Mouse (Mus musculus) cerebellum, postnatal 36 days (tissue): ENCODE measurements around the gene Gm28308.

Experiments
- DNase-seq, 2 experiments: peaks; one replicate each; pipeline ENCODE4 v3.0.0; 2021 to 2022; ENCODE audit warnings: mixed read lengths in 2 of 2

Gene Gm28308

DNA sequence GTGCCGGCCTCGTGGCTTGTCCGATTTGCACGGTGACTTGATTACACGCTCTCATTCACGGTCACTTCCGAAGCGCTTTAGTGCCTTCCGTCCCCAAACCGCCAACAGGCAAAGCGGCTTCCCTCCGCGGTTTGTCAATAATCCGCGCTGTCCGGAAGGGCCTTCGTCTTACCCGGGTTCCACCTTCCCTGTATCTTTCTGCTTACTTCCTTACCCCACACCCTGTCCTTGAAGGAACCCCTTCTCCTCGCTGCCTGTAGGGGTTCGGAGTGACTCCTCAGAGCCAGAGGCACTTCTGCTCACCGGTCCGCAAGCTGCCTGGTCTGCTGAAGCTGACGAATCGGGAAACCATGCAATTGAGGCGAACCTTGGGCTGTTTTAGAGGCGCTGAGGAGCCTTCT lies 33.3 kb upstream of the Gm28308 start:
- no peak for DNase-seq

DNA sequence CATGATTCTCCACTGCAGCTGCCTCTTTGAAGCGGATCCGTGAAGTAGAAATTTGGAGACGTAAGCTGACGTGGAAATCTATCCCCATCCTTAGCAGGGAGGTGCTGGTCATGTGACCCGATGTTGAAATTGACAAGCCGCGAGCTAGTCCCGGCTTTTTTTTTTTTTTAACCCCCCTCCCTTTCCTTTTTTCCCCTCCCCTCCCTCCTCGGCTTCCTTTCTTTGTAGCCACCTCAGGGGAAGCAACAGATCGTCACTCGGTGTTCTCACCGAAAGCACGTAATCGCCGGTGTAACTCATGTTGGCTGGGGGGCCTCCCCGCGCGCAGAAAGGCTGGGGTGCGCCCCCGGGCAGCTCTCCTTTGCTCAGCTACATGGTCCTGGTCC lies 32.6 kb upstream of the Gm28308 start, which contains the start of gene Hoxa11:
TSS of gene Hoxa11 (minus strand) at position 54 of the 386 bp plus-strand sequence.
- DNase-seq = no peak

DNA sequence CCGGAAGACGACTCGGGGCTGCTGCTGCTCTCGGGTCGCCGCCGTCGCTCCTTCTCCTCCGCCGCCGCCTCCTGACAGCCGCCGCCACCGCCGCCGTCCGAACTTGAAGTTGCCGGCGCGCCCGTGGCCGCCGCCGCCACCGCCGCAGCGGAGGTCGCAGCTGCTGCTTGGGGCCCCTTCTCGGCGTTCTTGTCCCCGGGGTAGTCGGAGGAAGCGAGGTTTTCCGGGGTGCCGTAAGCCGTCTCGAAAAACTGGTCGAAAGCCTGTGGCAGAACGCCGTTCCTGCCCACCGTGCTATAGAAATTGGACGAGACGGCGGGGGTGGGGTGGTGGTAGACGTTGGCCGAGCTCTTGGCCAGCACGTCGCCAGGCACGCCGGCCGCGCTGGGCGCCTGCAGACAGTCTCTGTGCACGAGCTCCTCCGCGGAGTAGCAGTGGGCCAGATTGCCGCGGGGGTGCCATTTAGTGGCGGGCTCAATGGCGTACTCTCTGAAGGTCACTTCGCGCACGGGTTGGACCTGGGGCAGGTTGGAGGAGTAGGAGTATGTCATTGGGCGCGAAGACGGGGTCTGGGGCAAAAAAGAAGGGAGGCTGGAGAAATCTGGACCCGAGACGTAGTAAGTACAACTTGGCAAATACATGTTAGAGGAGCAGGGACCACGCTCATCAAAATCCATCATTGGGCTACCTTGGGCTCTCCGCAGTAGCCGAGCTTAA lies 32.1 kb upstream of the Gm28308 start:
- no peak for DNase-seq

DNA sequence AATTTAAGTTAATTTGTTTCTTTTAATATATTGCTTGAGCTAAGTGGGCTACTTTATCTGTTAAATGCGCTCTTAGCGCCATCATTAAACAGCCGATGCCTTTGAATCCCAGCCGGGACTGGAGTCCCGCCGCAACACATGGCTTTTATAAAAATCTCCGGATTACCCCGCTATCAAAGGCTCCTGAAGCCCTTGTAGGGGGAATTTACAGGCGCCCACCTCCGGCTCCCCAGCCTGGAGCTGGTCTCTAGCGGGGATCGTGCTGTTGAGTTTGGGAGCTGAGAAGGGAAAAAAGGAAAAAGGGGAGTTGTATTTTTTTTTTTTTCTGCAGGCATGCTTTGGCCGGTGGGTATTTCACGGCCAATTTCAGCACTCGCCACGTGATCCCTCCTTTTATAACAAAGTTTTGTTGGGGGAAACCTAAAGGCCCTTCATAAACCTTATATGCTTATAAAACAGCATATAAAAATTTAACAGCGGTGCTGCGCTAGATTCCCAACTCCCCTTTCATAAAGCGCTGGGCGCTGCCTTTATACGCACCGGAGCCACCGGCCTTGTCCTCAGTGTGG lies 31.4 kb upstream of the Gm28308 start:
- no peak for DNase-seq

DNA sequence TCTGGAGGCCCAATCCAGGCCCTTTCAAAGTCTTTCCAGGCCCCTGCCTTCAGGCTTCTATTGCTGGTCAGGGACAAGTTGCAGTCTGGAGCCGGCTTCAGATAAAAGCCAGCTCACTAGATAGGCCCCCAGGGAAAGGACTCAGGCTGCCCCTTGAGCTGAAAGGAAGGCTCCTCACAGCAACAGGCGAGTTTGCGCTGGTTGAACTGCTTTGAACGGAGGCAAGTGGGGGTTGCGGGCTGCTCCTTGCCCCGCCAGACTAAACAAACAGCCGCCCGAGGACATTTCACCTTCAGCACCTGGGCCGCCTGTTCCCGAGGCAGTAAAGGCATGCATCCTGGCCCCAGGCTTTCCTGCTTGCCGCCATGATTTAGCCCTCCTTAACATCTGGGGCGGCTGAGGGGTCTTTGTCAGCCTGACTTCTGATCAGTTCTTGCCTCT lies 30.6 kb upstream of the Gm28308 start:
- DNase-seq = no peak

DNA sequence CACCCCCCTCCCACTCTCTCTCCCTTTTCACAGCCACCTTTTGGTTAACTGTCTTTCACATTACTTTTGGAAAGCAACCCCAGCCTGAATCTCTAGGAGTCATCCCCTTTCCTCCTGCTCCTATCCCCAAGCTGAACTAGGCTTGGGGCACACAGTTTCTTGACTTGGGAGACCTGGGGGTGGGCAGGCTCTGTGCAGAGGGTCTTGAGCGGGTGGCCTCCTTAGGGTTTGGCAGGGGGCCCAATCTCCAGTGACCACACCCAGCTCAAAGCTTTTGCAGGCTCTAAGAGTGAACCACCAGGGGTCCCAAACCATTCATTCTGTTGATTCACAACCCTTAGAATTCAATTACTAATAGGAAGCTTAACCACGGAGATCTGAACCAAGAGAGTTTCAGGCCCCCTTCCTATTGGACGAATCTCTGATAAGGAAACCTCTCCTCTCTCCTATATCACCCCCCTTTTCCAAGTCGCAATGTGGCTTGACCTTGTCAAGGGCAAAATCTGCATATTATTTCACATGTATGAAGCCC lies 29.7 kb upstream of the Gm28308 start:
- DNase-seq = no peak

DNA sequence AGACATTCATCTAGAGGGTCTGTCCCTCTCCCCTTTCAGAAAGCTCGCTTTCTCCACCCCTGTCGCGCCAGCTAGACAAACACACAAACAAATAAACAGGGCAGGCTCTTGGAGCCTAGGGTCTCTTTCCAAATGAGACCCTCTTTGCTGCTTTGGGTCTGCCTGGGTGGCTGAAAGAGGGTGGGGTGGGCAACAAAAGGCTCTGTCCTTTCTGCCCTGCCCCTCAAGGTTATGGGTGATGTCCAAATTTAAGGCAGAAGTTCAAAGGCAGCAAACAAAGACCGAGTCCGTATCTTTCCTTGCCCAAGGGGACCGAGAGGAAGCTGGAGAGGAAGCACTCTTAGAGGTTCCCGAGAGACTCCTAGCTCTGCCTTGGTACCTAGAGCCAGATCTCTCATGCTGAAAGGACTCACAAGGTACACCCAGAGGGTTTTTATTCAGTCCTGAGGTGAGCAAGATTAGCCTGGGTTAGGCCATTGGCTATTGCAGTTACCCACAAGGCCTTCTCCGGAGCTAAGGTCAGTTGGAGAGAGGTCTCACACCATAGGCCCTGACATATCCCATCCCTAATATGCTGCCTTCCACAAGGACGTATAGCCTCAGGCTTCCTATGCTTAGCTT lies 28.0 kb upstream of the Gm28308 start:
- DNase-seq = no peak

DNA sequence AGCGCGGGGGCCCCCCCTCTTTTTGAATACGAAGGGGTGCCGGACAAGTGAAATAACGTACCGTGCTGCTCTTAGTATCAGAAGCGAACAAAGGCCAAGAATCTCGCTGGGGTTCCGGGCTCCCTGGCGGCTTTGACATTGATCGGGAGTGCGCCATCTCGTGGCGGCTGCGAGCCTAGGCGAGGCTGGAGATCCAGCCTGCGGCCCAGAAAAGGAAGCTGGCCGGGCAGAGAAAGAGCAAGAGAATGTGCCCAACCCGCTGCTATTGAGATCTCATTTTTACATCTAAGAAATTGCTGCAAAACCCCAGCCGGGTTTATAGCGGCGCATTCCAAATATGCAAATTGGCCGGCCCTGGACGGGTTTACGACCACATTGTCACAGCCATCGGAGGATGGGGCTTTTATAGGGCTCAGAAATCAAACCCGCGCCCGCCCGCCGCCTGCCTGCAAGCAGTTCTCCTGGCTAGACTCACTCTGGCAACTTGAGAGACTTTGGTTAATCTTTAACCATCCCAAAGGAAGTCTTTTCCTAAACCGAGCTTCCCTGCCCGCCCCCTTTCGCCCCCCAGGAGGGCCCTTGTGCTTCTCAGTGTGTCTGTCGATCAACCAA lies 27.4 kb upstream of the Gm28308 start, which contains the start of gene Hoxa10:
TSS of gene Hoxa10 (minus strand) at position 466 of the 612 bp plus-strand sequence.
- no peak for DNase-seq

DNA sequence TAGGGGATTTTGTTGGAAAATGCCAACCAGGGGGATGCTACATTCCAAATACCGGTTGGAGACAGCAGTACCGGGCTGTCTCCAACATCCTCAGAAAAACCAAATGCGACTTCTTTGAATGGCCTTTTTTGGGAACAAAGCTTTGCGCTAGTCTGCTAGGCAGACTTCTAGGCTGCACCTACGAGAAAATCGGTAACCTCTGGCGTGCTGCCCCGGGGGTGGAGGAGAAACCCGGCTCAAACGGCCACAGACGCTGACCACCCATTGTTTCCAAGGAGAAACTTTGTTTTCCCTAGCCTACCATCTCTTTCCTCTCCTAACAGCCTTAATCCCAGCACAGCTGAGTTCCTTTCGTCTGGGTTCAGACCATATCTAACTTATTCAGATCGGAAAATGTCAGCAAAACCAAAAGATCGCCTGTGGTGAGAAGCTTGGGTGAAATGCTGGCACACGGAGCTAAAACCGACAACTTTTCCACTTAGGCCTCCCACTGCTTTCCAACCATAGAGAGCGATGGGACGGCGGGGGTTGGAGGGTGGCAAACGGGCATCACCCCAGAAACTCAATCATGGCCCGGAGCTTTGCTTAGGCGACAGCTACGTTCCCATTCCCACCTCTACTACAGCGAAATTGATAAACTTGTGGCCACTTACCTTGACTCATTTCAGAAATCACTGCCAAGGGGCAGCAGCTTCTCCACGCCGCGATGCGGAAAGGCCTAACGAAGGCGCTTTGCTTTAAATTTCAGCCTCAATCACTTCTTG lies 26.7 kb upstream of the Gm28308 start:
- no peak for DNase-seq

DNA sequence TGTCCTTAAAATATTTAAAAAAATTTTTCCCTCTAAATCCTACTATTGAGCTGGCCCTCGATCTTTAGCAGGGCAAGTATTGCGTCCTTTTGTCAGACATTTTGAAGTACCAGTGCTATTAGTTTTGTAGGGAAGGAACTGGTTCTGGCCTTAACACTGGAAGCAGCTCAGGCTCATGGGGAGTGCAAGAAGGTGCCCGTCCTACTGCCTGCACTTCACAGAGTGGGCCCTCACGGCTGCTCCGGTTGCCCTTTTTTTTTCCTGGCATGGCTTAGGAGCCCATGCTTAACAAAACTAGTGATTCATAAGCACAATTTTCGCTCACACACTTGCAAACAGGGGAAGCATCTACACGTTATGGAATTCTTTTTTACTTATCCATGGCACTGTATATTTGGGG lies 25.8 kb upstream of the Gm28308 start:
- DNase-seq = no peak

DNA sequence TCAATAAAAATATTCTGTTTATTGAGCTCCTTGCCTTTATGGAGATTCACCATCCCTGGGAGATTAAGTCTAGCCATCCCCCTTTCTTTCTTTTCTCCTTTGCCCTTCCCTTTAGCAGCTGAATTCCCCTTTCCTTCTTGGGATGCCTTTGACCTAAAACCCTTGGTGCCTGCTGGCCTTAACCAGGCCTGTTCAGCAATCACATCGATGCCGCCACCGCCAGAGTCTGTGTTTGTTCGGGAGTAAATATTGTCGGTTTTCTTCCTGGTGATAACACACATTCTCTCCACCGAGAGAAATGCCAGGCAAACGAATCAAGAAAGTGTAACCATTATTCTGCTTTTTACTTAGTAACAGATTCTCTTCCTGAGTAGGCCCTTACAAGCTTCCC lies 25.0 kb upstream of the Gm28308 start:
- DNase-seq = no peak

DNA sequence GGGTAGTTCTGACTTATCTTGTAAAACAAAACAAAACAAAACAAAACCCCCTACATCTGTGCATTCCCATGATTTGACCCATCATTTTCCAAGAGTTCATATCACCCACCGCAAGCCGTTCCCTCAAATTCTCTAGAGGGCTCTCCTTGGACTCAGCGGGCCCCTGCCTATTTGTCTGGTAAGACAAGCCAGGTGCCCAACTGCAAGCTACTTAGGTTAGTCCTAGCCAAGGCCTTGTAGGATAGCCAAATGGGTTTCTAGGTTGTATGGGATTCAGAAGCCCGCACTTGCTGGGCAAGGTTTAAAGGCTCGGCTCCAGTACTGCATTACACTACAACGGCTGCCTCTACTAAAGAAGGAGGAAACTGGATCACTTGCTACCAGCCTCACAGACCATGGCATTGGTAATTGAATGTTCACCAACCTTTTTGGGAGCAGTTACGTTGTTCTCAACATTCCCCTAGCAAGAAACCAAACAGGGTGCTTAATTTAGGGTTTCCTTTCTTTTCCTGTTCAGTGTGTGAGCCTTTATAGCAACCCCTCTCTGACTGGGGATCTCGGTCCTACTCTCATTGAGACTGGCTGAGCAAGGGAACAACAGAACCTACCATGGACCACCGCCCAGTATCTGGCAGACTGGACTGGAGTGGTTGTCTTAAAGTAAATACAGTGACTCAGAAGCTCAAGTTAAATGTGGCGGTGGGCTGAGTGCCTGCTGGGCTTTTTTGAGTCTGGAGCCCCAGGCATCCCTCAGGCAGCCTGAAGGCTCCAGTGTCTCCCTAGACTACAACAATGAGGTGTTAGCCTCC lies 24.4 kb upstream of the Gm28308 start:
- no peak for DNase-seq

DNA sequence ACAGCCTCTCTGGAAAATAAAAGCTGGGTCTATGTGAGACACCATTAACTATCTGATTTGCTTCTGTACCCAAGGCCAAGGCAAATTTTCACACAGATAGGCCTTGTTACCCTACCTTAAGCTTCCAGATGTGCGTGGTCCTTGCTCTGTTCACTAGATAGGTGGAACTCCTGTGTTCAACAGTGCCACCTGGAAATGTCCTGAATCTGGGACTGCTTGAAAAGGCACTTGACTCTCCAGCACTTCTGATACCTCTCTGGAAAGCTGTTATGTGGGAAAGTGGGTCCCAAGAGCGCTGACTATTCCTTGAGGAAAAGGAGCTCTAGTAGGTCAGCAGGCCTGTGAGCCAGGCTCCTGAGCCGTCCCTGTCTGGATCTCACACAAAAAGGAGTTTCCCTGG lies 23.7 kb upstream of the Gm28308 start:
- no peak for DNase-seq

DNA sequence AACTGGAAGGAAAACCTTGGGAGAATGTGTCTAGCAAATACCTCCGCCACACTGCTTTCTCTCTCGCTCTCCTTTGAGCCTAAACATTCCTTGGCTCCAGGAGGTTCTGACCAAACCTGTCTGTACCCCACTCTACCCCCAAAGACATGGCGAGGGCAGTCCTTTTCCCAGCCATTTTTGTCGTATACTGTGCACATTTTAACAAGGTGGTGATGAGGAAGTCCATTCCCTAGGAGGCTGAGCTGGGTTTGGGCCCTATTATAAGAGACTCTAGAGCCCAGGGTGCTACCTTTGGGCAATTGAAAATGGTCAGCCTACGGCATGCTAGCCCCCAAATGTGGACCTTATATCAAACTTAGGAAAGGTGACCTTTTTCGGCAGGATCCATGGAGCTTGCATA lies 22.7 kb upstream of the Gm28308 start:
- DNase-seq = no peak

DNA sequence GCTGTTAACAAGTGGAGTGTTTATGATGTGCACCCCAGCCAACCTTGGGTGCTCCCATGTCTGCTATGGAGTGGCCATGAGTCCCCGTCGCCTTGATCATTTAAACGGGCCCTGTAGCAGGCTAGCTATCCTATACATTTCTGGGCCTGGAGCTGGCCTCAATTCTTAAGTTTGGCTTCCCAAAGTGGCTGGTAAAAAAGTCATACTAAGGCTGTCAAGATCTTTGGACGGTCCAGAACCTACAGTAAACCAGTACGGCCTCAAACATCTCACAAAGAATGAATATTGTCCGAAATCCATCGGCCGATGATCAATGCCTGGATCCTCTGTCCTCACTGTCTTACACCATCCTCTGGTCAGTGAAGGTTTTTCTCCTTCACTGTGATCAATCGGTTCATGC lies 22.1 kb upstream of the Gm28308 start:
- no peak for DNase-seq

DNA sequence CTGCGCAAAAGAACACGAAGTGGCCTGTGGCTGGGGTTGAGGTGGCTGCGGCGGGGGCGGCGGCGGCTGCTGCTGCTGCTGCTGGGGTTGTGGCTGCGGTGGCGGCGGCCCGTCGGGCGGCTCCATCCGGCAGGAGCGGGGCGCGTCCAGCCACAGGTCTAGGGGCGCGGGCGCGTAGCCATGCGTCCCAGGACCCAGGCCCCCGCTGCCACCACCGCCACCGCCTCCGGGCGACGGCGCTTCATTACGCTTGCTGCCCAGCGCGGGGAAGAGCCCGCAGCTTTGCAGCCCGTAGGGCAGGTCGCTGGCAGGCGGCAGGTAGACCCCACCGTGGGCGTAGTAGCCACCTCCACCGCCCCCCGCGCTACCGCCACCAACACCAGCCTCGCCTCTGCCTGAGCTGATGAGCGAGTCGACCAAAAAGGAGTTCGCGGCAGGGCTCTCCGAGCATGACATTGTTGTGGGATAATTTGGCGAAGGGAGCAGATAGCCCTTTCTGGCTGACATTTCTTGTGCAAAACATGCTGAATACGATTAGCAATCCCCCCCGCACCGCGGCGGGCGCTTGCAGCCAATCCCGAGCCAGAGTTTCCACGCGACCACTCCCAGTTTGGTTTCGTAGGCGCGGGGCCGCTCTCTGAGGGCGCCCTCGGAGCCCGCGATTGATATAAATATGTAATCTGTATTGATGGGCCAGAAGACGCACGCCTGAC lies 21.4 kb upstream of the Gm28308 start:
- no peak for DNase-seq

DNA sequence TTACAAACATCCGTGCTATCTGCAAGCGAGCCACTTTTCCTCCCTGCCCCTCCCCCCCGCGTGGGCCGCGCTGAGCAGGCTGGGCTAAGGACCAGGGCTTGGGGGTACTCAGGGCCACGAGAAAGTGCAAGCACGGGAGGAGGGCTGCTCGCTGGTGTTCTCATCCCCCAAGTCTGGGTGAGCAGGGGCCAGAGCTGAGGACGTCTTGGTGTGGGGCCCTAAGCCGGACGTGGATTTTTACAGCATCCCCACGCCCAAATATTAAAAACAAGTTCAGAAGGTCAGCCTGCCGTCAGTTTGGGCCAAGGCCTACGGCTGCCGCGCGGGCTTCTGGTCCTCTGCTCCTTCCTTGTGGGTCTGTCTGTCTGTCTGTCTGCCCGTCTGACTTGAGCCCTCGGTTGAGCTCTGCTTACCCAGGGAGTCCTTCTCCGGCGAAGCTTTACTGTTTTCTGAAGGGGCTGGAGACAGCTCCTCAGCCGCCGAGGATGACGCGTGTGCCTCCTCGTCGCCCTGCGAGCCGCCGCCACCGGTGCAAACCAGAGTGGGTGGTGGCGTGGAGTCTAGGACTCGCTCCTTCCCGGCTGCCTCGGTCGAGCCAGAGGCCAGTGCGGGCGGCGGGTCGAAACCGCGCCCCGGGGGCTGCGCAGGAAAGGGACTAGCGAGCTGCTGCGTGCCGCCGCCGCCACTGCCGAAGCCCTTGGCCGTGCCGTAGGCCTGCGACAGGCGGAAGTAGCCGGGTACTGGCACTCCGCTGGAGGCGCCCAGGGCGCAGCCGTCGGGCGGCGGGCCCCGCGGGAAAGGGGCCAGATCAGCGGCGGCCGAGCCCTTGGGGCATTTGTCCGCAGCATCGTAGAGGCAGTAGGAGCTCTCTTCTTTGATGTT lies 20.6 kb upstream of the Gm28308 start:
- DNase-seq = no peak

DNA sequence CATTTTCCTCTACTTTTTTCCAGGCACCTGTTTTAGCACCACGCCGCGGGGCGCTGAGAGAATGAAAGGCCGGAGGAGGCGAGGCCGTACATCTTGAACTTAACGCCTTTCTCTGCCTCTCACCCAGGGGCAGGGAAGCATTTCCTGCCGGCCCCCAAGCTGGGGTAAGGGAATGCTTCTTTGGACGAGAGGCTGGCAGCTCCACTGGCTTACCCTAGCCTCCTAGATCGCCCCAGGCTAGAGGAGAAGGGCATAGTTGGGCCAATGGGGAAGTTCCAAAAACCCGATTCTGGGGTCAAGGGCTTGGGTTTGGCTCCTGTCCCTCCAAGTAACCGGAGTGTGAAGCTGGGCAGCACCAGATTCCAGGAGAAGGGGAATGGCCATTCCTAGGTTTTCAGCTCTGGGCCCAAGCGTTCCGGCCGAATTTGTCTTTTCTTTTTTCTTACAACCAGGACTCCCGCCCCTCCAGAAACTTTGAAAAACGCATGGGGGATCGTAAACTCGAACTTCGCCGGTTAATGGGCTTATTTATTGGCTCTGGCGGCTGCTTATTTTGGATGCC lies 19.9 kb upstream of the Gm28308 start:
- DNase-seq = no peak

DNA sequence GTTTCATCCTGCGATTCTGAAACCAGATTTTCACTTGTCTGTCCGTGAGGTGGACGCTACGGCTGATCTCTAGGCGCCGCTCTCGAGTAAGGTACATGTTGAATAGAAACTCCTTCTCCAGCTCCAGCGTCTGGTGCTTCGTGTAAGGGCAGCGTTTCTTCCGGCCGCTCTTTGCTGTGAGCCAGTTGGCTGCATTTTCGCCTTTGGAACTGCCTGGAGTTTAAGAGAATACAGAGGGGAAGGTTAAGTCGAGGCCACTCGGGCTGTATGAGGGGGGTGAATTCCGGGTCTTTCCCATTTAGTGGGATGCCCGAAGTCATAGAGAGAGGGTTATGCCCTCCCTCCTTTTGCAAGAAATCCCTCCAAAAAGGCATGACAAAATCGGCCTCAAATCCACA lies 19.4 kb upstream of the Gm28308 start:
- DNase-seq = no peak
